Comparison of ENCODE assay signal across 24 mouse cellular contexts in genomic region chr2:146565693-146566092, GRCm38 (mm10). TPM values are rescaled to one million over a fixed set of nuclear protein-coding genes. Genes with fewer than 3 reads are reported as not detected.
DNase-seq lines count a peak whose midpoint lies in the region; ATAC-seq and TF ChIP-seq lines count a peak whose summit lies in the region.
"Had no signal": no experiment of that assay in that cellular context is flagged by ENCODE, and none has a peak within 500 bp of the region (broad histone marks: within the 10 kb centered on the region; RNA-seq: fewer than 3 reads in every experiment).

No protein-coding gene starts in this region.

- peak; percentile 55 for DNase-seq in intestine, embryonic 14.5 days (ENCODE audit: low spot score)
- peak; percentile 38 for DNase-seq in lung, postnatal 0 days (ENCODE audit: low spot score)
- no peak for DNase-seq in heart, postnatal 36 days
- no peak for DNase-seq in hindbrain, embryonic 10.5 days (ENCODE audit: low spot score)
- DNase-seq in cerebellum, adult 9-11 months = no peak
- DNase-seq: adrenal gland, postnatal 14 days; cerebellum, adult 8-10 months; gastrocnemius, adult 2 months; kidney, adult 8-10 months; kidney, postnatal 4 days; left cerebral cortex, postnatal 4 days; retina, postnatal 1 day had no signal

- peaks cover 21% of the 10 kb centered on the region for H3K4me1 ChIP-seq in kidney, embryonic 15.5 days
- H3K4me1 ChIP-seq in kidney, embryonic 14.5 days (ENCODE audit: control insufficient read depth, insufficient read depth, low read length) = no peaks in the 10 kb centered on the region
- H3K4me1 ChIP-seq in intestine, embryonic 14.5 days (replicated peaks; ENCODE audit: control insufficient read depth, insufficient read depth, low read length) = peaks cover 6% of the 10 kb centered on the region; the same call in 1 of the 2 replicates
- no peaks in the 10 kb centered on the region for H3K4me1 ChIP-seq in lung, postnatal 0 days (ENCODE audit: insufficient read depth, low read depth, low read length)
- H3K4me1 ChIP-seq in hindbrain, embryonic 10.5 days (replicated peaks) = no peaks in the 10 kb centered on the region
- H3K4me1 ChIP-seq: forebrain, embryonic 13.5 days; midbrain, embryonic 13.5 days; neural tube, embryonic 12.5 days had no signal

- 0 out of 2 replicates have a peak, but pooled peaks have one; percentile 26 for ATAC-seq in kidney, embryonic 15.5 days (replicated peaks; ENCODE audit: low FRiP score)
- no peak; the same call in 1 of the 2 replicates for ATAC-seq in kidney, embryonic 14.5 days (ENCODE audit: low FRiP score, low TSS enrichment)
- ATAC-seq in intestine, embryonic 14.5 days (replicated peaks; ENCODE audit: low FRiP score, low TSS enrichment, low read depth) = no peak; the same call in 1 of the 2 replicates
- ATAC-seq in lung, postnatal 0 days = peak; percentile 53
- ATAC-seq in monocyte, adult 5-6 weeks (replicated peaks; ENCODE audit: insufficient number of reproducible peaks, low FRiP score, low TSS enrichment, poor library complexity, severe bottlenecking) = peak; percentile 31; the same call in 1 of the 2 replicates
- ATAC-seq: CD4-positive, CD25-positive, alpha-beta regulatory T cell, adult 4 months; forebrain, embryonic 13.5 days; hindbrain, postnatal 0 days; midbrain, embryonic 13.5 days had no signal

- H3K27ac ChIP-seq in kidney, embryonic 15.5 days = no peak overlapping the region
- H3K27ac ChIP-seq in kidney, embryonic 14.5 days (ENCODE audit: low read depth, low read length) = no peak overlapping the region
- H3K27ac ChIP-seq in intestine, embryonic 14.5 days (ENCODE audit: low read depth) = no peak overlapping the region
- H3K27ac ChIP-seq in lung, postnatal 0 days (ENCODE audit: low read length) = no peak overlapping the region
- no peak overlapping the region for H3K27ac ChIP-seq in hindbrain, embryonic 10.5 days
- H3K27ac ChIP-seq: forebrain, embryonic 13.5 days; gastrocnemius, adult 2 months; hindbrain, postnatal 0 days; limb, embryonic 15.5 days; liver, embryonic 15.5 days; midbrain, embryonic 13.5 days; neural tube, embryonic 12.5 days had no signal

- no peaks in the 10 kb centered on the region for H3K36me3 ChIP-seq in kidney, embryonic 15.5 days
- no peaks in the 10 kb centered on the region for H3K36me3 ChIP-seq in kidney, embryonic 14.5 days (ENCODE audit: control insufficient read depth, insufficient read depth, low read length)
- H3K36me3 ChIP-seq in intestine, embryonic 14.5 days (ENCODE audit: control insufficient read depth, insufficient read depth, low read length) = no peaks in the 10 kb centered on the region
- no peaks in the 10 kb centered on the region for H3K36me3 ChIP-seq in lung, postnatal 0 days (ENCODE audit: insufficient read depth, low read length)
- no peaks in the 10 kb centered on the region for H3K36me3 ChIP-seq in hindbrain, embryonic 10.5 days
- H3K36me3 ChIP-seq: limb, embryonic 15.5 days; liver, embryonic 15.5 days; midbrain, embryonic 13.5 days; neural tube, embryonic 12.5 days had no signal

- WGBS in kidney, embryonic 15.5 days = 11% methylated on average over 6 of the region's 6 CpGs
- 15% methylated on average over 6 of the region's 6 CpGs for WGBS in kidney, embryonic 14.5 days
- whole genome bisulfite sequencing in intestine, embryonic 14.5 days = 27% methylated on average over 6 of the region's 6 CpGs
- WGBS in lung, postnatal 0 days = 34% methylated on average over 6 of the region's 6 CpGs
- 82% methylated on average over 6 of the region's 6 CpGs for whole genome bisulfite sequencing in hindbrain, embryonic 10.5 days

- no peak for TF ChIP-seq CTCF in lung, postnatal 0 days (IDR thresholded peaks at IDR 0.05)

- H3K27me3 ChIP-seq in kidney, embryonic 15.5 days = no peaks in the 10 kb centered on the region
- H3K27me3 ChIP-seq in kidney, embryonic 14.5 days (ENCODE audit: control insufficient read depth, insufficient read depth, low read length) = no peaks in the 10 kb centered on the region
- no peaks in the 10 kb centered on the region for H3K27me3 ChIP-seq in intestine, embryonic 14.5 days (replicated peaks; ENCODE audit: control insufficient read depth, insufficient read depth, low read length)
- H3K27me3 ChIP-seq in lung, postnatal 0 days (replicated peaks; ENCODE audit: insufficient read depth, low read length) = no peaks in the 10 kb centered on the region
- H3K27me3 ChIP-seq in hindbrain, embryonic 10.5 days (ENCODE audit: insufficient read depth, poor library complexity, severe bottlenecking) = no peaks in the 10 kb centered on the region
- H3K27me3 ChIP-seq: forebrain, embryonic 13.5 days; limb, embryonic 15.5 days; liver, embryonic 15.5 days; midbrain, embryonic 13.5 days; neural tube, embryonic 12.5 days had no signal

- intact Hi-C loops in heart, postnatal 36 days (cut with DNase I) = loop anchor here (5.0 kb wide), 1 partner anchor 48 kb away; no protein-coding TSS in a partner anchor

- no peaks in the 10 kb centered on the region for H3K9me3 ChIP-seq in kidney, embryonic 15.5 days (replicated peaks)
- no peaks in the 10 kb centered on the region for H3K9me3 ChIP-seq in kidney, embryonic 14.5 days (ENCODE audit: control insufficient read depth, low read length)
- no peaks in the 10 kb centered on the region for H3K9me3 ChIP-seq in intestine, embryonic 14.5 days (ENCODE audit: control insufficient read depth, low read length)
- no peaks in the 10 kb centered on the region for H3K9me3 ChIP-seq in lung, postnatal 0 days (ENCODE audit: low read length)
- no peaks in the 10 kb centered on the region for H3K9me3 ChIP-seq in hindbrain, embryonic 10.5 days
- H3K9me3 ChIP-seq: forebrain, embryonic 13.5 days; limb, embryonic 15.5 days; liver, embryonic 15.5 days; megakaryocyte, embryonic 14.5 days; midbrain, embryonic 13.5 days; neural tube, embryonic 12.5 days had no signal

- no peak overlapping the region for H3K4me2 ChIP-seq in kidney, embryonic 15.5 days
- H3K4me2 ChIP-seq in kidney, embryonic 14.5 days (replicated peaks; ENCODE audit: low read depth, low read length) = no peak overlapping the region
- no peak overlapping the region for H3K4me2 ChIP-seq in intestine, embryonic 14.5 days (ENCODE audit: low read length)
- H3K4me2 ChIP-seq in lung, postnatal 0 days (replicated peaks; ENCODE audit: low read depth, low read length) = no peak overlapping the region
- H3K4me2 ChIP-seq: forebrain, embryonic 13.5 days; heart, embryonic 11.5 days; limb, embryonic 15.5 days; liver, embryonic 15.5 days; midbrain, embryonic 13.5 days; neural tube, embryonic 12.5 days had no signal

- peak; percentile 60; the same call in 1 of the 2 replicates for TF ChIP-seq EP300 in lung, postnatal 0 days (IDR thresholded peaks at IDR 0.05)

- no peak overlapping the region for H3K4me3 ChIP-seq in kidney, embryonic 15.5 days (replicated peaks)
- no peak overlapping the region for H3K4me3 ChIP-seq in kidney, embryonic 14.5 days (ENCODE audit: low read length)
- H3K4me3 ChIP-seq in intestine, embryonic 14.5 days (ENCODE audit: low read depth, low read length) = no peak overlapping the region
- no peak overlapping the region for H3K4me3 ChIP-seq in lung, postnatal 0 days (ENCODE audit: low read depth, low read length)
- H3K4me3 ChIP-seq in hindbrain, embryonic 10.5 days = no peak overlapping the region
- H3K4me3 ChIP-seq: forebrain, embryonic 13.5 days; gastrocnemius, adult 2 months; limb, embryonic 15.5 days; liver, embryonic 15.5 days; megakaryocyte, embryonic 14.5 days; midbrain, embryonic 13.5 days; neural tube, embryonic 12.5 days had no signal

- no peak overlapping the region for H3K9ac ChIP-seq in kidney, embryonic 15.5 days
- H3K9ac ChIP-seq in kidney, embryonic 14.5 days (ENCODE audit: low read depth, low read length) = no peak overlapping the region
- H3K9ac ChIP-seq in intestine, embryonic 14.5 days (ENCODE audit: low read length) = no peak overlapping the region
- no peak overlapping the region for H3K9ac ChIP-seq in lung, postnatal 0 days (replicated peaks; ENCODE audit: low read depth)
- H3K9ac ChIP-seq: forebrain, embryonic 13.5 days; limb, embryonic 15.5 days; liver, embryonic 15.5 days; midbrain, embryonic 13.5 days; neural tube, embryonic 12.5 days had no signal

RNA-seq across cellular contexts. Expression of gene Ralgapa2, which starts 53.5 kb away (rescaled TPM):
- polyA plus RNA-seq in kidney, embryonic 15.5 days (2015; fragmentation: Nextera tagmentation; extraction: Ambion mirVana) = 6.7 and 8.7 TPM in 2 replicates
- 5.8 and 8.5 TPM in 2 replicates for polyA plus RNA-seq in kidney, embryonic 14.5 days (2014; fragmentation: Nextera tagmentation; extraction: Ambion mirVana)
- polyA plus RNA-seq in intestine, embryonic 14.5 days (2014; fragmentation: Nextera tagmentation; extraction: Ambion mirVana) = 11.0 and 13.1 TPM in 2 replicates
- polyA plus RNA-seq in lung, postnatal 0 days (2015; fragmentation: Nextera tagmentation; extraction: Ambion mirVana) = 9.1 and 9.7 TPM in 2 replicates
- total RNA-seq in monocyte, adult 5-6 weeks (2017) = 13.2 to 48.9 TPM (median 23.6 TPM) in 3 replicates
- 10 to 100 TPM; 39.6 to 45.0 TPM for total RNA-seq in heart, postnatal 36 days (2021)
- 10.2 and 11.6 TPM in 2 replicates for polyA plus RNA-seq in hindbrain, embryonic 10.5 days (2016; fragmentation: Nextera tagmentation; extraction: Ambion mirVana)

Comparison
In these comparisons a context has a peak if more than half of its experiments do, and no peak if none do; other contexts are left out.
1. ATAC-seq: peak in kidney, embryonic 15.5 days (single experiment), lung, postnatal 0 days (single experiment) and monocyte, adult 5-6 weeks (single experiment); none in kidney, embryonic 14.5 days (single experiment) and intestine, embryonic 14.5 days (single experiment).
2. DNase-seq: peak in intestine, embryonic 14.5 days (single experiment) and lung, postnatal 0 days (single experiment); none in heart, postnatal 36 days (0 of 2), hindbrain, embryonic 10.5 days (single experiment) and cerebellum, adult 9-11 months (single experiment).